Mouse (Mus musculus) stomach, embryonic 16.5 days (tissue): ENCODE measurements at regions not wholly inside any gene's neighbourhood (a gene's known extent, or its start where the extent isn't known, plus 50 kb on each side); places are given as distances from the start of the nearest gene placed in this dataset.

Experiments used
- ATAC-seq: fragments of 200-750 bp; cut with Nextera tagmentation; 2 replicates; pipeline ENCODE4 v1.8.0; 2017; ENCODE audit warnings: moderate number of reproducible peaks, moderate TSS enrichment; ENCODE audit not compliant: insufficient read depth, low FRiP score
- H3K27ac ChIP-seq: fragments of 300-500 bp; sonication (generic); 2 replicates; pipeline ENCODE4 v1.5.1; 2014; ENCODE audit warnings: low read length
- H3K27me3 ChIP-seq: fragments of 300-500 bp; sonication (generic); 2 replicates; pipeline ENCODE4 v1.6.1; 2014; ENCODE audit warnings: low read length, control low read depth, mixed read lengths; ENCODE audit not compliant: control insufficient read depth, insufficient read depth
- H3K36me3 ChIP-seq: fragments of 300-500 bp; sonication (generic); 2 replicates; pipeline ENCODE4 v1.6.1; 2014; ENCODE audit warnings: low read length; ENCODE audit not compliant: control insufficient read depth, insufficient read depth
- H3K4me1 ChIP-seq: fragments of 300-500 bp; sonication (generic); 2 replicates; pipeline ENCODE4 v1.6.1; 2014; ENCODE audit warnings: low read length, control low read depth, mixed read lengths; ENCODE audit not compliant: control insufficient read depth, insufficient read depth
- H3K4me2 ChIP-seq: fragments of 300-500 bp; sonication (generic); 2 replicates; pipeline ENCODE4 v1.6.1; 2014; ENCODE audit warnings: low read depth, low read length, mixed read lengths
- H3K4me3 ChIP-seq: fragments of 300-500 bp; sonication (generic); replicated peaks from 2 replicates; pipeline ENCODE4 v1.5.1; 2014; ENCODE audit warnings: mild to moderate bottlenecking, low read length
- H3K9ac ChIP-seq: fragments of 300-500 bp; sonication (generic); 2 replicates; pipeline ENCODE4 v1.6.1; 2014; ENCODE audit warnings: low read length
- H3K9me3 ChIP-seq: fragments of 300-500 bp; sonication (generic); replicated peaks from 2 replicates; pipeline ENCODE4 v1.6.1; 2016; ENCODE audit warnings: low read length, control low read depth; ENCODE audit not compliant: control insufficient read depth
- WGBS: fragments of 180-500 bp; shearing (Covaris S2); extraction: QIAGEN DNeasy Blood & Tissue Kit; methylation state at CpG from one replicate; pipeline ENCODE4 v1.1.7; 2014; 5-methylcytosine and 5-hydroxymethylcytosine counted together

DNA sequence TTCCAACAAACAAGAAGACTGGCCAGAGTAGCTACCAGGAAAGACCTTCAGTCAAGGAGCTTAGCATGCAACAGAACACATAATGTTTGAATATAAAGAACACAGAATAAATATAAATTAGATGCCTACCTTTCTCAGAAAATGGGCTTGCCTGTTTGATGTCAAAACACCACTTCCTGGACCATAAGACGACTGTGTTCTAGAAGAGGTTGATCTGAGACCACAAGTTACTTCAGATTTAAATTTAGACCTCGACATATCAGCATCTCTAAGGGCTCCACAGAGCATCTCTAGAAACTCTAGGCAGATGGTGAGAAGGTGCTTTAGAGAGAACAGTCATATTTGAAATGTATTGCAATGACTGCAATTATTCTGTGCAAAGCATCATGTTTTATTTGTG is 322.9 kb upstream of the Slc24a5 start:
- H3K27me3 ChIP-seq, result no peaks in the 10 kb centered on the region
- H3K36me3 ChIP-seq, result no peaks in the 10 kb centered on the region
- 76% methylated on average over 2 of the region's 2 CpGs for WGBS
- H3K4me3 ChIP-seq, result no peak overlapping the region
- H3K9me3 ChIP-seq, result no peaks in the 10 kb centered on the region
- no peaks in the 10 kb centered on the region for H3K4me1 ChIP-seq
- ATAC-seq, result no peak
- H3K4me2 ChIP-seq, result no peak overlapping the region
- H3K27ac ChIP-seq, result no peak overlapping the region
- H3K9ac ChIP-seq, result no peak overlapping the region

GRCm38 (mm10) chr2:124747119-124747518 is 320.8 kb upstream of the Slc24a5 start:
- Histone ChIP-seq H3K9ac (no peak overlapping the region), H3K27me3 (no peaks in the 10 kb centered on the region), H3K9me3 (no peaks in the 10 kb centered on the region), H3K4me2 (no peak overlapping the region), H3K4me3 (no peak overlapping the region), H3K27ac (no peak overlapping the region), H3K4me1 (no peaks in the 10 kb centered on the region), H3K36me3 (no peaks in the 10 kb centered on the region)
- 83% methylated on average over 1 of the region's 1 CpGs for WGBS
- no peak for ATAC-seq

DNA sequence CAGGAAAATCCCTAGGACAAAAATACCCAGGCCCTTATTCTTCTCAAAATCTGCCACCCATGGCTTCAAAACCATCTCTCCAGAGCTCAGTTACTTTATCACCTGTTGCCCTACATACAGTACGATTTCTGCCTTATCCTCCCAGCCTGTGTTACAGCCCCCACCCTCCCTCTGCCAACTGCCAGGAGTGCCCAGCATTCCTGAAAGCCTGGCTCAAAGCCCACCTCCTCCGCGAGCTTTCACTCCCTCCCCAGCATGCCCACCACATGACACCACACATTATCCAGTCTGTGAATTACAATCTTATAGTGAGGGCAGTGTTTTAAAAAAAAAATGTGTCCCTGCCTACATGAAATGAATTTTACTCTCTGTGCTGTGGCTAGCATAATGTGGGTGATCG is 320.3 kb upstream of the Slc24a5 start:
- no peaks in the 10 kb centered on the region for H3K9me3 ChIP-seq
- H3K27me3 ChIP-seq, result no peaks in the 10 kb centered on the region
- no peak overlapping the region for H3K27ac ChIP-seq
- H3K4me2 ChIP-seq, result no peak overlapping the region
- no peaks in the 10 kb centered on the region for H3K4me1 ChIP-seq
- ATAC-seq, result no peak; the same call in 1 of the 2 replicates
- H3K9ac ChIP-seq, result no peak overlapping the region
- H3K36me3 ChIP-seq, result no peaks in the 10 kb centered on the region
- 69% methylated on average over 4 of the region's 4 CpGs for WGBS
- no peak overlapping the region for H3K4me3 ChIP-seq

DNA sequence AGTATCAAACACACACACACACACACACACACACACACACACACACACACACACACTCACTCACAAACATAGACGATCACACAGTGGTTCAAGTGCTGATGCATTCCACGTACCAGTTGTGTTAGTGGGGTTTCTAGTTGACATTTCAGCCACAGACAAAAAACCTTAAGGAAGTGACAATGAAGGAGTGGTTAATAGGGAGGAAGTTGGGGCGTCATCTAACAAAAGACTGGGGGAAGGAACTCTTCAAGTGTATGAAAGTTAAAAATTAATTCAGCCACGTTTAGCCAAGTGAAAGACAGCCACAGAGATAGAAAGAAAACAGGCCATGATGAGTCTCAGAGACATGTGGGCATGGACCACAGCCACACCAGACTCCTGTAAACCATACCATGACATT is 316.1 kb upstream of the Slc24a5 start:
- no peak overlapping the region for H3K9ac ChIP-seq
- ATAC-seq, result no peak
- H3K4me2 ChIP-seq, result no peak overlapping the region
- WGBS, result 70% methylated on average over 4 of the region's 4 CpGs
- no peaks in the 10 kb centered on the region for H3K4me1 ChIP-seq
- no peaks in the 10 kb centered on the region for H3K36me3 ChIP-seq
- H3K9me3 ChIP-seq, result no peaks in the 10 kb centered on the region
- no peak overlapping the region for H3K27ac ChIP-seq
- no peak overlapping the region for H3K4me3 ChIP-seq
- no peaks in the 10 kb centered on the region for H3K27me3 ChIP-seq

- 80% methylated on average over 5 of the region's 5 CpGs for WGBS
- Histone ChIP-seq H3K9ac (no peak overlapping the region), H3K36me3 (no peaks in the 10 kb centered on the region), H3K4me2 (no peak overlapping the region), H3K4me1 (no peaks in the 10 kb centered on the region), H3K4me3 (no peak overlapping the region), H3K9me3 (no peaks in the 10 kb centered on the region), H3K27me3 (no peaks in the 10 kb centered on the region), H3K27ac (no peak overlapping the region)
- ATAC-seq, result no peak
Observed at GRCm38 (mm10) chr2:124753717-124754116, 314.2 kb upstream of the Slc24a5 start.

GRCm38 (mm10) chr2:124755244-124755643 is 312.7 kb upstream of the Slc24a5 start:
- Histone ChIP-seq H3K27me3 (no peaks in the 10 kb centered on the region), H3K4me2 (no peak overlapping the region), H3K9ac (no peak overlapping the region), H3K27ac (no peak overlapping the region), H3K4me1 (no peaks in the 10 kb centered on the region), H3K4me3 (no peak overlapping the region), H3K9me3 (no peaks in the 10 kb centered on the region), H3K36me3 (no peaks in the 10 kb centered on the region)
- WGBS, result 86% methylated on average over 4 of the region's 4 CpGs
- no peak for ATAC-seq

DNA sequence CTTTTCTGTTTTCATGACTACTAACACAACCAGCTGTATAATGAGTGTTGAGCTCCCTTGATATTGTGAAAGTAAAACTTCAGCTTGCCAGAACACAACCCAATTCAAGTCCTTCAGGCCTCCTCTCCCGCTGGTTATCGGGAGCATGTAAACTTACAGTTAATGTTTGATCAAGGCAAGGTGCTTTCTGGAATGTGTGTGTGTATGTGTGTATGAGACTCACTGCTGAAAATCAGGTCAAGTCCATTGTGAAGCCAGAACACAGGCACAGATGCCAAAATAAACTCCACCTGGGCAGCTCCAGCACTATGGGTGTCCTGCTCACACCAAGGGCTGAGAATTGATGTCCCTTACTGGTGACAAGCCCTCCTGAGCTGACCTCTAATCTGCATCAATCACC is 308.9 kb upstream of the Slc24a5 start:
- ATAC-seq, result peak; percentile 68; the same call in 1 of the 2 replicates
- Histone ChIP-seq H3K36me3 (no peaks in the 10 kb centered on the region), H3K9ac (no peak overlapping the region)

GRCm38 (mm10) chr2:124763650-124764049 is 304.3 kb upstream of the Slc24a5 start:
- ATAC-seq, result no peak
- H3K9me3 ChIP-seq, result no peaks in the 10 kb centered on the region
- no peak overlapping the region for H3K27ac ChIP-seq
- no peaks in the 10 kb centered on the region for H3K36me3 ChIP-seq
- no peak overlapping the region for H3K9ac ChIP-seq
- no peak overlapping the region for H3K4me2 ChIP-seq
- 78% methylated on average over 7 of the region's 7 CpGs for WGBS
- H3K4me3 ChIP-seq, result no peak overlapping the region
- H3K27me3 ChIP-seq, result no peaks in the 10 kb centered on the region
- no peaks in the 10 kb centered on the region for H3K4me1 ChIP-seq

More for the DNA sequence above, 308.9 kb upstream of the Slc24a5 start:
- WGBS, result 54% methylated on average over 2 of the region's 2 CpGs
- no peak overlapping the region for H3K4me2 ChIP-seq
- H3K9me3 ChIP-seq, result no peaks in the 10 kb centered on the region
- H3K4me3 ChIP-seq, result no peak overlapping the region
- no peak overlapping the region for H3K27ac ChIP-seq
- H3K4me1 ChIP-seq, result no peaks in the 10 kb centered on the region
- H3K27me3 ChIP-seq, result no peaks in the 10 kb centered on the region

DNA sequence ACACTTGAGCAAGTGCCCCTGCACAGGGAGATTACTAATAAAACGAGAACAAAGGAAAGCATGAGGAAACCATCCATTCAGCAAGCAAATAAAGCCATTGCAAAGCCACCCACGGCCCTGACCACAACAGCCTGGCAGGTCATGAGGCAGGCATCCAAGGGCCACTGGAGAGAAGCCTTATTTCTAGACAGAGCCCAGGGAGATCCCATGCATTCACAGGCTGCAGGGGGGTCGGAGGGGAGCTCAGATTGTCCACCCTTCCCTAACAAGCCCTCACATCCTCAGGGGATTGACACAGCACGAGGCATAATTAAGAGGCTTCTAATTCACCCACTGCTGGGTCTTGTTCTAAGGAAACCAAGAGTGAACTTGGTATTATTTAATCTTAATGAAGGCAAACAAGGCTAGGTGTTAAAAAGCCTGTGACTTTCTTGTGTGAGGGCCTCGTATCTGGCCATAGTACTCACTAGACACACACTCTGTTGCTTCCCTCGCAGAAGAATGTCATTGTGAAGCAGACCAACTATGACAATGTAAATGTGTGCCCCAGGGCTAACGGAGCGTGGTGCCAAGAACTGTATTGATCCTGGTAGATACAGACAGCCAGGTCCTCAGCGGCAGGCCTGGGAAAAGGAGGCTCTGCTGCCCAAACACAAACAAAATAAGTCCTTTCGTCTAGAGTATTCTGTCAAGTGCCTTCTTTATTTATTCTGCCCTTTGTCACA is 303.6 kb upstream of the Slc24a5 start:
- Histone ChIP-seq H3K27ac (no peak overlapping the region), H3K36me3 (no peaks in the 10 kb centered on the region), H3K4me3 (no peak overlapping the region), H3K4me1 (no peaks in the 10 kb centered on the region), H3K27me3 (no peaks in the 10 kb centered on the region), H3K9ac (no peak overlapping the region), H3K9me3 (no peaks in the 10 kb centered on the region), H3K4me2 (no peak overlapping the region)
- 64% methylated on average over 10 of the region's 10 CpGs for WGBS
- ATAC-seq, result no peak
